Mouse (Mus musculus) hindbrain, embryonic 15.5 days (tissue): ENCODE measurements around the gene Terf2. TPM values are rescaled to one million over a fixed set of nuclear protein-coding genes. Genes with fewer than 3 reads are reported as not detected.

ENCODE experiments used
- ATAC-seq: fragments of 200-750 bp; cut with Nextera tagmentation; 2 replicates; pipeline ENCODE4 v1.8.0; 2017; ENCODE audit warnings: low read depth, moderate number of reproducible peaks, moderate TSS enrichment; ENCODE audit not compliant: low FRiP score
- H3K27ac ChIP-seq: fragments of 300-500 bp; sonication (generic); replicated peaks from 2 replicates; pipeline ENCODE4 v1.5.1; 2015; ENCODE audit warnings: mild to moderate bottlenecking, inconsistent platforms
- H3K27me3 ChIP-seq: fragments of 300-500 bp; sonication (generic); 2 replicates; pipeline ENCODE4 v1.6.1; 2015; ENCODE audit warnings: control low read depth, inconsistent platforms
- H3K36me3 ChIP-seq: fragments of 300-500 bp; sonication (generic); 2 replicates; pipeline ENCODE4 v1.6.1; 2015; ENCODE audit warnings: control low read depth, inconsistent platforms
- H3K4me1 ChIP-seq: fragments of 300-500 bp; sonication (generic); replicated peaks from 2 replicates; pipeline ENCODE4 v1.6.1; 2015; ENCODE audit warnings: control low read depth, inconsistent platforms
- H3K4me2 ChIP-seq: fragments of 300-500 bp; sonication (generic); 2 replicates; pipeline ENCODE4 v1.6.1; 2015; ENCODE audit warnings: moderate library complexity, mild to moderate bottlenecking, inconsistent platforms
- H3K4me3 ChIP-seq: fragments of 300-500 bp; sonication (generic); 2 replicates; pipeline ENCODE4 v1.5.1; 2015; ENCODE audit warnings: mild to moderate bottlenecking, inconsistent platforms
- H3K9ac ChIP-seq: fragments of 300-500 bp; sonication (generic); 2 replicates; pipeline ENCODE4 v1.6.1; 2015; ENCODE audit warnings: inconsistent platforms
- H3K9me3 ChIP-seq: fragments of 300-500 bp; sonication (generic); 2 replicates; pipeline ENCODE4 v1.6.1; 2016; ENCODE audit warnings: control low read depth, inconsistent platforms
- WGBS: fragments of 180-500 bp; shearing (Covaris S2); methylation state at CpG from one replicate; pipeline ENCODE4 v1.1.7; 2015; 5-methylcytosine and 5-hydroxymethylcytosine counted together
- polyA plus RNA-seq: library from polyadenylated mRNA; unstranded; fragments of >200 nt; fragmentation: Nextera tagmentation; extraction: Ambion mirVana; gene quantifications from 2 replicates; pipeline ENCODE4 v1.2.1, GENCODE M21; 2015

Gene Terf2
- polyA plus RNA-seq, 1 experiment from 2014 or later, result 26.8 TPM

DNA sequence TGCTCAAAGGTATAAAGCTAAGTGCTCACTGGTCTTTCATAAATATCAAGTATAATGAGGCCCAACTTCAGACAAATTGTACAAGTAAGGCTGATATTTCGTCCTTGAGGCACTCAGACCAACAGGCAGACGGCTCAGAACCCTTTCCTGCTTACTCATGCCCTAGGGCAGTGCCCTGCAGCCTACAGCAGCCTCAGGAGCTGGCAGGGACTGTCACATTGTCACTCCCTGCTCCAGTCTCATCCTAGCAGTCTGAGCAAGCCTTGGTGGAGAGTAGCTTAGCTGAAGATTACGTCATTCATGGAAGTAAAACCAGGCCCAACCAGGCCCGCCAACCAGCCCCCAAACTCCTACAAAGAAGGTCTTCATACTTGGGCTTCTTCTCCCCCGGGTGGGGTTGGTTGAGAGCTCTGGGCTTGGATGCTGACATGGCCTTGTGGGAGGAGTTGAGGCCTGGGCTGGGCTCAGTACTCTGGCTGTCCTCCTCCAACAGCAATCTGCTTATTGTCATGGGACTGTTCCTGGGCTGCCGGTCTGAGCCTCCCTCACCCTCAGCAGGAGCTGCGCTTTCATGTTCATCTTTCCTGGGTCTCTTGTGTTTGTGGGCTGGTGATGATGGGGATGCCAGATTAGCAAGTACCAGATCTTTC lies 20.0 kb downstream of the Terf2 start:
- peaks cover 75% of the 10 kb centered on the region for H3K36me3 ChIP-seq
- no peak for ATAC-seq
- no peaks in the 10 kb centered on the region for H3K27me3 ChIP-seq
- no peak overlapping the region for H3K9ac ChIP-seq
- no peak overlapping the region for H3K4me2 ChIP-seq
- no peaks in the 10 kb centered on the region for H3K9me3 ChIP-seq
- no peak overlapping the region for H3K27ac ChIP-seq
- no peaks in the 10 kb centered on the region for H3K4me1 ChIP-seq
- 86% methylated on average over 7 of the region's 7 CpGs for WGBS
- H3K4me3 ChIP-seq, result no peak overlapping the region

DNA sequence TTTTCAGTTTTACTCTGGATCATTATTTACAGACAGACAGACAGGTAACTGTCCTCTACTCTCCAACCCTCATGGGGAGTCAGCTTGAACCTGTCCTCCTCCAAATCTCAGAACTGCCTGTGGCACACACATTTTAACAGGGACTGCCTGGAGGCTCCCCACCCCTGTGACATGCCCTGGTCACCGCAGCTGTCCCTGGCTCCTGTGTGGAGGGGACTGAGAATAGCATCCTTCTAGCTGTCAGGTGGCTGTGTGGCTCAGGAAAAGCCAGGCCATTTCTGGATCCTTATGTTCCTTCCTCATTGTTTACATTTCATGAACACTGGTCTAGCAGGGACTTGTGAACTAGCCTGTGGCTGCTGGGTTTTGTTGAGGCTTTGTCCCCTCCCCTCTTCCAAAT lies 22.2 kb downstream of the Terf2 start:
- H3K36me3 ChIP-seq, result peaks cover 72% of the 10 kb centered on the region
- no peak overlapping the region for H3K4me2 ChIP-seq
- H3K27me3 ChIP-seq, result no peaks in the 10 kb centered on the region
- WGBS, result 92% methylated on average over 1 of the region's 1 CpGs
- H3K27ac ChIP-seq, result no peak overlapping the region
- no peak for ATAC-seq
- no peak overlapping the region for H3K4me3 ChIP-seq
- no peaks in the 10 kb centered on the region for H3K9me3 ChIP-seq
- H3K4me1 ChIP-seq, result no peaks in the 10 kb centered on the region
- H3K9ac ChIP-seq, result no peak overlapping the region

DNA sequence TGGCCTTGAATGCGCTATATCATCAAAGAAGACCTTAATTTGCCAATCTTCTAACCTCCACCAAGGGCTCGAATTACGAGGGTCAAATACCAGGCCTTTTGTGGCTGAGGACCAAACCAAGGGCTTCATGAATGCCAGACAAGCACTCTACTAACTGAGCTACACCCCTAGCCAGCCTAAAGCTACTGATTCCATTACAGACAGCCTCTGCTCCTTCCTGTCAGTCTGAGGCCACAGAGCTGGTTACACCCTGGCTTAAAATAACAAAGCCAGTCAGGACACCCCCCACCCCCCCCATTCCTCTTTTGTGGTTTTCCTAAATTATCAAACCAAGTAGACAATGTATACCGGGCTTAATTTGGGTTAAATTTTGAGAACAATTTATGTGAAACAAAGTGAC lies 22.6 kb downstream of the Terf2 start:
- H3K27ac ChIP-seq, result no peak overlapping the region
- peaks cover 70% of the 10 kb centered on the region for H3K36me3 ChIP-seq
- no peak for ATAC-seq
- WGBS, result 94% methylated on average over 4 of the region's 4 CpGs
- no peaks in the 10 kb centered on the region for H3K9me3 ChIP-seq
- H3K4me2 ChIP-seq, result no peak overlapping the region
- no peaks in the 10 kb centered on the region for H3K27me3 ChIP-seq
- no peaks in the 10 kb centered on the region for H3K4me1 ChIP-seq
- H3K9ac ChIP-seq, result no peak overlapping the region
- H3K4me3 ChIP-seq, result no peak overlapping the region

DNA sequence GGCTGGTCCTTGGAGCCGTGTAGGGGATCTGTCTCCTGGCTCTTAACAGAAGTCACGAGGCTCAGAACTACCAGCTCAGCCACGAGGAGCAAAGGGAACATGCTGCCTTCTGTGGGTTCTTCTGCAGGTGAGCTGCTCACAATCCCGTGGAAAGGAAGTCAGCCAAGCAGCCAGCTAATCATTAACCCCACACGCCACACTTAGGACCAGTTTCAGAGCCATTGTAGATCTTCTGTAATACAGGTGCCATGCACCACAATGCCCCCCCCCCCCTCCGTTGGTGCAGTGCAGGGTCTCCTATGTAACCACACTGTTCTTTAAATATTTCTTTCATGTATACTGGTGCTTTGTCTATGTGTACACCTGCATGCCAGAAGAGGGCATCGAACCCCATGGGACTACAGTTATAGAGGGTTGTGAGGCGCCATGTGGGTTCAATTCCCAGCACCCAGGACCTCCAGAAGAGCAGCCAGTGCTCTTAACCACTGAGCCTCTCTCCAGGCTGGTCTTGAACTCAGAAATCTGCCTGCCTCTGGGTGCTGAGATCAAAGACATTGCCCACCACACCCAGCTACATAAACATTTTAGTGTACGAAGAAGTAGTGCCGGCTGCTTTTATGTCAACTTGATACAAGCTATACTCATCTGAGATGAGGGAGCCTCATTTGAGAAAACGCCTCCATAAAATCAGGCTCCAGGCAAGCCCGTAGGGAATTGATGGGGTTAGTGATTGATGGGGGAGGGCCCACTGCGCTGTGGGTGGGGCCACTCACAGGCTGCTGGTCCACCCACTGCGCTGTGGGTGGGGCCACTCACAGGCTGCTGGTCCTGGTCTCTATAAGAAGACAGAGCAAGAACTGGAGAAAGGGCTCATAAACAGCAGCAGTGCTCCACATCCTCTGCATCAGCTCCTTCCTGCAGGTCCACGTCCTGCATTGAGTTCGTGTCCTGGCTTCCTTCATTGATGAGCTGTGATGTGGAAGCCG lies 30.5 kb downstream of the Terf2 start, which contains the start of gene Tmed6:
TSS of gene Tmed6 (minus strand) at position 134 of the 986 bp plus-strand sequence.
- 61% methylated on average over 17 of the region's 17 CpGs for WGBS

DNA sequence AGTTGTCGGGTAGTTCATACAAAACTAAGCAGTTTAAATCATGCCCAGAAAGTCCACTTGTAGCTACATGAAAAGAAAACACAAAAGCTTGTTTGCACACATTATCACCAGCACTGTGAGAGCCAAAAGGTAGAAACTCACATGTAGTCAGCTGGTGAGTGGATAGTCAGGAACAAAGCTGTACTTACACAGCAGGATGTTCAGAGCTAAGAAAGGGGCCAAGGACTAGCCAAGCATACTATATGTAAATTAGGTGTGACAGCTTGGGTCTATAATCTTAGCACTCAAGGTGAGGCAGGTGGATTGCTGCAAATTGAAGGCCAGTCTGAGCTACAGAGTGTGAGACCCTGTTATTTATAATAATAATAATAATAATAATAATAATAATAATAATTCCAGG lies 33.7 kb downstream of the Terf2 start:
- peaks cover 20% of the 10 kb centered on the region for H3K36me3 ChIP-seq
- ATAC-seq, result no peak
- H3K4me3 ChIP-seq, result no peak overlapping the region
- peaks cover 10% of the 10 kb centered on the region for H3K4me1 ChIP-seq
- H3K9me3 ChIP-seq, result no peaks in the 10 kb centered on the region
- no peaks in the 10 kb centered on the region for H3K27me3 ChIP-seq
- WGBS, result 97% methylated on average over 1 of the region's 1 CpGs
- H3K4me2 ChIP-seq, result no peak overlapping the region
- H3K9ac ChIP-seq, result no peak overlapping the region
- no peak overlapping the region for H3K27ac ChIP-seq

More for the DNA sequence above, 30.5 kb downstream of the Terf2 start, which contains the start of gene Tmed6:
- ATAC-seq, result no peak
- H3K27ac ChIP-seq, result no peak within 1 kb of the TSS
- no peaks in the 10 kb centered on the region for H3K4me1 ChIP-seq
- H3K36me3 ChIP-seq, result peaks cover 18% of the 10 kb centered on the region
- H3K9me3 ChIP-seq, result no peaks in the 10 kb centered on the region
- H3K4me2 ChIP-seq, result no peak within 1 kb of the TSS
- H3K4me3 ChIP-seq, result no peak within 1 kb of the TSS
- no peak within 1 kb of the TSS for H3K9ac ChIP-seq
- no peaks in the 10 kb centered on the region for H3K27me3 ChIP-seq

DNA sequence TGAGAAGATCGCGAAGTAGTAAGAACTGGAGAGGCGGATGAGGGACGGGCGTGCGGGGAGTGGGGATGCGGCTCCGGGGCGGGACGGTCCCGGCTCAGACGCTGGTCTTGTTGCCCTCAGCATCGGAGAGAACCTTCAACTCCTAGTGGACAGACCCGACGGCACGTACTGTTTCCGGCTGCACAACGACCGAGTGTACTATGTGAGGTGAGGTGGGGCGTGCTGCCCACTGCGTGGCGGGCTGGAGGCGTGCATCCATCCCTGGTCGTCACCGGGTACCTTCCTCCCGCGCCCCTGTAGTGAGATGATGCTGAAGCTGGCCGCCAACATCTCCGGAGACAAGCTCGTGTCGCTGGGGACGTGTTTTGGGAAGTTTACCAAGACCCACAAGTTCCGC lies 39.4 kb downstream of the Terf2 start:
- Histone ChIP-seq H3K4me1 (peaks cover 31% of the 10 kb centered on the region), H3K9me3 (no peaks in the 10 kb centered on the region), H3K4me2 (peak overlapping the region; percentile 92), H3K4me3 (peak overlapping the region; percentile 84), H3K27me3 (no peaks in the 10 kb centered on the region), H3K27ac (peak overlapping the region; percentile 63), H3K9ac (peak overlapping the region; percentile 75), H3K36me3 (peaks cover 42% of the 10 kb centered on the region)
- ATAC-seq, result no peak; the same call in 1 of the 2 replicates
- under 1% methylated on average over 33 of the region's 33 CpGs for WGBS

DNA sequence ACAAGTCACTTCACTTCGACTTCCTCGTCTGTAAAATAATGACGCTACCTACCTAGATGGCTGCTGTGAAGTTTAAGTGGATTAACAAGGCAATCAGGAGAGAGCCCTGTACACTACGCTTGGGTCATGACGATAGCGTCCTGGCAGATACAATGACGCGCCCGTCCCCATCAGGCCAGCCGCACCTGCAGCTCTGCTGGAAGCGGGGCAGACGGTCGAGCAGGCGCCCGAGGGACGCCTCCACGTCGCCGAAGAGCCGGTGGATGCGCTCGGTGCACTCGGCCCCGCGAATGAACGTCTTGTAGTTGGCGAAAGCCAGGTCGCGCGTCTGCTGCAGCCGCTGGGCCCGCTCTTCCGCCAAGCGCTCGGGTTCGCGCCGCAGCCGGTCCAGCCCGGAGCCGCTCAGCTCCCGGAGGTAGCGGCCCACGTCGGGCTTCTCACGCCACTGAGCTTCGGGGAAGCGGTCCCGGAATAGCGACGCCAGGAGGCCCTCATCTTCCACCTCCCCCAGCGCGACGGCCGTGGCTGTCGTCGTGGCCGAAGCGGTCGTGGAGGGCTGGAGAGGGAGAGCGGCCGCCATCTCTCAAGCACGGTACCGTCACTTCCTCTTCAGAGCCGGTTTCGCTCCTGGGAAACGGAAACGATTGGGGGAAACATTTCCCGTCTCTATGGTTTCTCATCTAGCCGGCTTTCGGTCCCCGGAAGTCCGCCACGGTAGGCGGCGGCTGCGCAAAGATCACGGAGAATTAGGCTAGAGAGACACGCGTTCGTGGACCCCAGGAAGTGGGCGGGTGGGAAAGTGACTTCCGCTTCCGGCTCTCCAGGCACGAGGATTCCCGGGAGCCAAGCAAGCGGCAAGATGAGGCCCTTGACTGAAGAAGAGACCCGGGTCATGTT lies 40.0 kb downstream of the Terf2 start, which contains the start of the genes Cog8 and Nip7:
TSS of gene Cog8 (minus strand) at position 614 of the 897 bp plus-strand sequence.
TSS of gene Nip7 (plus strand) at position 802 of the 897 bp plus-strand sequence.
- under 1% methylated on average over 88 of the region's 88 CpGs for WGBS
- Histone ChIP-seq H3K4me3 (peak within 1 kb of the TSS; percentile 84), H3K27me3 (no peaks in the 10 kb centered on the region), H3K36me3 (peaks cover 47% of the 10 kb centered on the region), H3K9ac (peak within 1 kb of the TSS; percentile 88), H3K4me1 (peaks cover 31% of the 10 kb centered on the region), H3K9me3 (no peaks in the 10 kb centered on the region), H3K4me2 (peak within 1 kb of the TSS; percentile 92), H3K27ac (peak within 1 kb of the TSS; percentile 85)
- ATAC-seq, result peak; percentile 96

DNA sequence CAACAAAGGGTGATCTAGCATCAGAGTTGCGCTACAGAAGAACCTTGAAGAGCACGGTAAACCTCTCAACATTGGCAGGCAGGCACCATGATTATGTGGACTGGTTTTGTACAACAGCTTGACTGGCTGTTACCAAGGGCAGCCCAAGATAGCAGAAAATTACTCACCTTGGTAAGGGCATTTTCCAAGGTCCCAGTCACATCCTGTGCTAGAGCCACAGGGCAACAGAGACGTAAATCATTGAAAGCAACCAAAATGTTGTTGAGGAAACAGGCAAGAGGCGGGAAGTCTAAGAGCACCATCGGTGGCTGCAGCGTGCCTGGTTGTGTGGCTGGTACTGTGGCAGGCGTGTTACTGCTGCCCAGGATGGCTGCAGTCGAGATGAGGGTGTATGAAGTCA lies 44.3 kb downstream of the Terf2 start:
- peaks cover 49% of the 10 kb centered on the region for H3K36me3 ChIP-seq

DNA sequence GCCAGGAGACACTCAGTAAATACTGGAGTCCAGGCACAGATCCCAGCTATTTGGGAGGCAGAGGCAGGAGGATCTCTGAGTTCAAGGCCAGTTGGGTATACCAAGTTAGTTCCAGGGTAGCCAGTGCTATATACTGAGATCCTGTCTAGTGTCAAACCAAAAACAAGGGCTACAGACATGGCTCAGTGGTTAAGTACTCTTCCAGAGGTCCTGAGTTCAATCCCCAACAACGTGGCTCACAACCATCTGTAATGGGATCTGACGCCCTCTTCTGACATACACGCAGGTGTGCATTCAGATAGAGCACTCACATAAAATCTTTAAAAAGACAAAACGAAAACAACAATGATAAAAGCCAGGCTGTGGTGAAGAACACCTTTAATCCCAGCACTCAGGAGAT lies 46.9 kb downstream of the Terf2 start:
- Histone ChIP-seq H3K27me3 (no peaks in the 10 kb centered on the region), H3K4me2 (peak overlapping the region; percentile 82; the same call in 1 of the 2 replicates), H3K27ac (no peak overlapping the region), H3K9me3 (no peaks in the 10 kb centered on the region), H3K4me3 (no peak overlapping the region), H3K36me3 (peaks cover 73% of the 10 kb centered on the region), H3K4me1 (peaks cover 23% of the 10 kb centered on the region), H3K9ac (no peak overlapping the region)
- no peak for ATAC-seq
- WGBS, result 92% methylated on average over 4 of the region's 4 CpGs

More for the DNA sequence above, 44.3 kb downstream of the Terf2 start:
- peaks cover 38% of the 10 kb centered on the region for H3K4me1 ChIP-seq
- no peak overlapping the region for H3K4me3 ChIP-seq
- no peaks in the 10 kb centered on the region for H3K27me3 ChIP-seq
- no peak overlapping the region for H3K27ac ChIP-seq
- no peak overlapping the region for H3K9ac ChIP-seq
- ATAC-seq, result no peak
- H3K9me3 ChIP-seq, result no peaks in the 10 kb centered on the region
- WGBS, result 98% methylated on average over 8 of the region's 8 CpGs
- H3K4me2 ChIP-seq, result no peak overlapping the region

DNA sequence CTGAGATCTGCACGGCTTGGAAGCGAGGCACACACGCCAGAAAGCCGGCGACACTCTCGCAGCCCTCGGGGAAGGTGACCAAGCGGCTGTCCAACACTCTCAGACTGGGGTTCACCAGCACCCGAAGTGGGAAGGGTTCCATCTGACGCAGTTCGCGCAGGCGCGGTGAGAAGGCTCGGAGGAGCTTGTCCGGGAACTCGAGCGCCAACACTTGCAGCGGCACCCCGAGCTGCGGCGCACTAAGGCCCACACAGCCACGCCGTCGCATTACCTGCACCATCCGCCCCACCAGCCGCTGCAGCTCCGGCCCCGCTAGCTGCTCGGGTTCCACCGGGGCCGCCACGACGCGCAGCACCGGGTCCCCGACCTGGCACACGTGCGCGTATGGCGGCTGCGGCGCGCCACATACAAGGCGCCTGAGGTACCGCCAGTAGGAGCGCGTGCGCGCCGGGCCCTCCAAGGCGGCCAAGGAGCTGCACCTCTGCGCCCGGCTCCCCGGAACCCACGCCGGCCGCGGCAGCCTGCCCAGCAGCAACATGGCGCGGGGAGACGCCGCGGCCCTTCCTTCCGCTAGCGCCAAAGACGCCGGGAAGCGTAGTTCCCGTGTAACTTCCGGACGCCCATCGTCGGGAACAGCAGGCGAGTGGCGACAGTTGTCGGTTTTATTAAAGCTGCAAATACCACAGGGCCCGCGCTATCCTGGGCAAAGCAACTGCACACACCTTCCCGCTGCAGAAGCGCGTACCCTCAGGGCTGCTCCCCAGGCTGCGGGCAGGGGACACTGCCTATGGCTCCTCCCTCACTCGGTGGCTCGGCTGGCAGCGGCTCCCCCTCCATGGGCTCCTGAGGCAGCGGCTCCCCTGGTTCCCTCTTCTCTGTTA lies 48.0 kb downstream of the Terf2 start, which contains the start of gene Pdf:
TSS of gene Pdf (minus strand) at position 554 of the 881 bp plus-strand sequence.
- Histone ChIP-seq H3K4me3 (peak within 1 kb of the TSS; percentile 70), H3K27ac (peak within 1 kb of the TSS; percentile 86), H3K9me3 (no peaks in the 10 kb centered on the region), H3K27me3 (no peaks in the 10 kb centered on the region), H3K9ac (peak within 1 kb of the TSS; percentile 63), H3K36me3 (peaks cover 76% of the 10 kb centered on the region), H3K4me1 (peaks cover 22% of the 10 kb centered on the region), H3K4me2 (peak within 1 kb of the TSS; percentile 82)
- ATAC-seq, result peak; percentile 90
- WGBS, result under 1% methylated on average over 82 of the region's 87 CpGs
